Mouse (Mus musculus) cortical plate, adult 2 months (tissue): ENCODE measurements around the gene Efcc1.

Source experiments
- CTCF ChIP-seq: fragments of 200-500 bp; IDR thresholded peaks from 2 replicates; pipeline ENCODE4 v1.5.1; 2011; ENCODE audit warnings: mild to moderate bottlenecking, control low read depth, low read length; ENCODE audit not compliant: insufficient read depth; ENCODE audit errors: extremely low read depth
- POLR2A ChIP-seq: fragments of 200-500 bp; IDR thresholded peaks from 2 replicates; pipeline ENCODE4 v1.6.1; 2011; ENCODE audit warnings: mild to moderate bottlenecking, low read length, control low read depth; ENCODE audit not compliant: insufficient read depth; ENCODE audit errors: extremely low read depth

DNA sequence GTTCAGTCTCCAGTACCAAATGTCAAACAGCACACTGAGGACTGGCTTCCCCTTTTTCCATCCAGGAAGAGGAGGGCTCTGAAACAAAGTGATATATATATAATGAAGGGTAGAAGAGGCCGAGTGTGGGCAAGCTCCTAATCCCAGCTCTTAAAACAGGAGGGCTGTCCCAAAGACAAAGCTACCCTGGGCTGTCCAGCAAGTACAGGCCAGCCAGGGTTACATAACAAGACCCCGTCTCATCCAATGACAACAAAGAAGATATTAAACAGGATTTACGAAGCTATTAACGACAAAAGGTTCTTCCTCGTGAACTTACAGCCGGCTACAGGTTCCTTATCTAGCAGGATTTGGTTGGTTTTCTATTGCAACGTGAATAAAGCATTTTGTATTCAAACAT lies 74.2 kb downstream of the Efcc1 start:
- TF ChIP-seq POLR2A = no peak
- TF ChIP-seq CTCF = no peak
